ENCODE assay signal across 34 mouse cellular contexts in genomic region chr7:111134496-111134895, GRCm38 (mm10).
"Had no signal": no experiment of that assay in that cellular context is flagged by ENCODE, and none has a peak within 500 bp of the region (broad histone marks: within the 10 kb centered on the region; RNA-seq: fewer than 3 reads in every experiment).

No protein-coding gene starts in this region.

- H3K27me3 ChIP-seq: heart, embryonic 12.5 days; heart, embryonic 13.5 days; heart, embryonic 15.5 days; hindbrain, embryonic 12.5 days; hindbrain, embryonic 13.5 days; hindbrain, embryonic 15.5 days; intestine, embryonic 15.5 days; kidney, embryonic 15.5 days had no signal

- ATAC-seq: hindbrain, embryonic 16.5 days; hindbrain, postnatal 0 days; inflammation-experienced regulatory T-cells, adult 6 months; intestine, embryonic 15.5 days; intestine, embryonic 16.5 days; intestine, postnatal 0 days had no signal

- DNase-seq: heart, postnatal 14 days; heart, postnatal 36 days; heart, postnatal 4 days; kidney, adult 18-20 months; kidney, adult 2 months; kidney, adult 8-10 months; kidney, adult 9 months; kidney, postnatal 10 days; kidney, postnatal 14 days; kidney, postnatal 25 days; kidney, postnatal 36 days; kidney, postnatal 4 days; layer of hippocampus, adult 9-11 months; layer of hippocampus, postnatal 36 days had no signal

- H3K4me2 ChIP-seq: heart, embryonic 11.5 days; heart, embryonic 12.5 days; heart, embryonic 13.5 days; heart, embryonic 15.5 days; hindbrain, embryonic 12.5 days; hindbrain, embryonic 13.5 days; hindbrain, embryonic 14.5 days; hindbrain, embryonic 15.5 days; intestine, embryonic 15.5 days; kidney, embryonic 15.5 days had no signal

- H3K4me1 ChIP-seq: hindbrain, embryonic 10.5 days; hindbrain, embryonic 12.5 days; hindbrain, embryonic 13.5 days; hindbrain, embryonic 15.5 days; intestine, embryonic 15.5 days had no signal

- H3K9me3 ChIP-seq: heart, embryonic 10.5 days; heart, embryonic 12.5 days; heart, embryonic 13.5 days; heart, embryonic 15.5 days; hindbrain, embryonic 10.5 days; hindbrain, embryonic 12.5 days; hindbrain, embryonic 13.5 days; hindbrain, embryonic 15.5 days; intestine, embryonic 15.5 days; kidney, embryonic 15.5 days had no signal

- H3K9ac ChIP-seq: heart, embryonic 12.5 days; heart, embryonic 13.5 days; heart, embryonic 15.5 days; hindbrain, embryonic 12.5 days; hindbrain, embryonic 13.5 days; hindbrain, embryonic 14.5 days; hindbrain, embryonic 15.5 days; intestine, embryonic 15.5 days; kidney, embryonic 15.5 days had no signal

- H3K27ac ChIP-seq: heart, embryonic 10.5 days; heart, embryonic 13.5 days; heart, embryonic 15.5 days; hindbrain, embryonic 10.5 days; hindbrain, embryonic 12.5 days; hindbrain, embryonic 13.5 days; hindbrain, embryonic 14.5 days; hindbrain, embryonic 15.5 days; hindbrain, postnatal 0 days; intestine, embryonic 15.5 days; kidney, embryonic 15.5 days; kidney, postnatal 0 days; layer of hippocampus, adult 2 months; left cerebral cortex, adult 2 months had no signal

- H3K36me3 ChIP-seq: heart, embryonic 10.5 days; heart, embryonic 12.5 days; heart, embryonic 13.5 days; heart, embryonic 15.5 days; hindbrain, embryonic 10.5 days; hindbrain, embryonic 12.5 days; hindbrain, embryonic 13.5 days; hindbrain, embryonic 15.5 days; intestine, embryonic 15.5 days; kidney, embryonic 15.5 days had no signal

- H3K4me3 ChIP-seq: heart, embryonic 10.5 days; heart, embryonic 12.5 days; heart, embryonic 13.5 days; heart, embryonic 15.5 days; hindbrain, embryonic 10.5 days; hindbrain, embryonic 12.5 days; hindbrain, embryonic 13.5 days; hindbrain, embryonic 15.5 days; intestine, embryonic 15.5 days; kidney, embryonic 15.5 days; layer of hippocampus, adult 2 months; left cerebral cortex, adult 2 months had no signal
